In the genomic region with DNA sequence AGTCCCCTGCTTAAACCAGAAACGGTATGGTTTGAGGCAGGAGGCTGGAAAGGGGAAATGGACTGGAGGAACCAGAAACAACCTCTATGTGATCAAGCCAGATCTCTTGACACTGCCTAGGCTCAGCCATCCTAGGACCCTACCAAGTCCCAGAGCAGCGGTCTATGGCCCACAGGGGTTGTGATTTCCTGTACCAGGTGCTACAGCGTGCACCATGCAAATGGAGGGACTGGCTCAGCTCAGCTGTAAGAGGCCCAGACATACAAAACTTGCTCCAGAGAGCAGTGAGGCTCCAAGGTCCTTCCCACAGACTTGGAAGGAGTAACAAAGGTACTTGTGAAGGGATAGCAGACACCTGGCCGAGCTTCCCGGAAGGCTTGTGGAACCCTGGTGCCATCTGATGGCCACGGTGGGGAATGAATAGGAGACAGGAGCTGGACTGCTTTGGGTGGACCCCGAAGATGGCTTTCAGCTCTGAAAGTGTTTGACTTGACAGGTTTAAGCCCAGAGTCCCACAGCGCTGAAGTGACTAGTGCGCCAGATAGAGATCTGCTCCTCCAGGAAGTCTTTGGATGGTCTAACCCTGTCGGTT, we compare ENCODE assay signal across 9 mouse cellular contexts.
DNase-seq lines count a peak whose midpoint lies in the region; ATAC-seq and TF ChIP-seq lines count a peak whose summit lies in the region.
"Had no signal": no experiment of that assay in that cellular context is flagged by ENCODE, and none has a peak within 500 bp of the region (broad histone marks: within the 10 kb centered on the region; RNA-seq: fewer than 3 reads in every experiment).

No protein-coding gene starts in this region.

- DNase-seq in heart, postnatal 25 days (ENCODE audit: low spot score) = no peak
- DNase-seq in brain, embryonic 14.5 days (ENCODE audit: low read depth) = peak; percentile 81
- DNase-seq in heart, postnatal 0 days (ENCODE audit: low spot score) = peak; percentile 49
- peak; percentile 58 to 67 for DNase-seq in layer of hippocampus, postnatal 10 days (ENCODE audit: low spot score in 2 of 2)
- DNase-seq in lung, postnatal 4 days = peak; percentile 26 to 29
- no peak for DNase-seq in B cell, adult 2 months

- TF ChIP-seq POLR2A in brain, embryonic 14.5 days (IDR thresholded peaks at IDR 0.05; ENCODE audit: borderline replicate concordance, extremely low read depth, insufficient read depth, insufficient read length, poor library complexity, severe bottlenecking) = no peak

- intact Hi-C loops in heart, postnatal 25 days (cut with DNase I) = loop anchor here (1.0 kb wide), 1 partner anchor 187 kb away; no protein-coding TSS in a partner anchor

- H3K27me3 ChIP-seq in heart, embryonic 11.5 days (ENCODE audit: control insufficient read depth, insufficient read depth, low read length) = no peaks in the 10 kb centered on the region
- H3K27me3 ChIP-seq in heart, postnatal 0 days (ENCODE audit: control insufficient read depth, insufficient read depth, low read length) = no peaks in the 10 kb centered on the region
- H3K27me3 ChIP-seq in stomach, embryonic 16.5 days (ENCODE audit: control insufficient read depth, insufficient read depth, low read length) = no peaks in the 10 kb centered on the region
- H3K27me3 ChIP-seq: stomach, embryonic 15.5 days had no signal

- no peak overlapping the region for H3K4me2 ChIP-seq in heart, embryonic 11.5 days
- no peak overlapping the region for H3K4me2 ChIP-seq in heart, postnatal 0 days (ENCODE audit: low read depth, low read length)
- no peak overlapping the region for H3K4me2 ChIP-seq in stomach, embryonic 16.5 days (ENCODE audit: low read depth, low read length)
- H3K4me2 ChIP-seq: stomach, embryonic 15.5 days had no signal

- no peaks in the 10 kb centered on the region for H3K9me3 ChIP-seq in heart, embryonic 11.5 days (replicated peaks; ENCODE audit: control insufficient read depth, low read length)
- no peaks in the 10 kb centered on the region for H3K9me3 ChIP-seq in heart, postnatal 0 days (replicated peaks; ENCODE audit: control insufficient read depth, low read length)
- H3K9me3 ChIP-seq in stomach, embryonic 16.5 days (replicated peaks; ENCODE audit: control insufficient read depth, low read length) = no peaks in the 10 kb centered on the region
- H3K9me3 ChIP-seq: stomach, embryonic 15.5 days had no signal

- TF ChIP-seq CTCF in brain, embryonic 14.5 days (IDR thresholded peaks at IDR 0.05; ENCODE audit: borderline replicate concordance, extremely low read depth, insufficient read depth, insufficient read length) = peak; percentile 80
- peak; percentile 76 for TF ChIP-seq CTCF in heart, postnatal 0 days (IDR thresholded peaks at IDR 0.05; ENCODE audit: low read depth)

- no peak overlapping the region for H3K4me3 ChIP-seq in heart, embryonic 11.5 days (ENCODE audit: low read depth, low read length)
- H3K4me3 ChIP-seq in heart, postnatal 0 days (ENCODE audit: low read depth, low read length) = no peak overlapping the region
- H3K4me3 ChIP-seq in stomach, embryonic 16.5 days (replicated peaks; ENCODE audit: low read length) = no peak overlapping the region
- H3K4me3 ChIP-seq: stomach, embryonic 15.5 days had no signal

- H3K9ac ChIP-seq in heart, embryonic 11.5 days (ENCODE audit: low read depth, low read length) = no peak overlapping the region
- no peak overlapping the region for H3K9ac ChIP-seq in heart, postnatal 0 days (replicated peaks; ENCODE audit: low read depth, low read length)
- 0 out of 2 replicates have a peak overlapping the region, but pooled peaks have one; percentile 5 for H3K9ac ChIP-seq in stomach, embryonic 16.5 days (ENCODE audit: low read length)
- H3K9ac ChIP-seq: stomach, embryonic 15.5 days had no signal

- H3K27ac ChIP-seq in heart, embryonic 11.5 days (ENCODE audit: low read depth, low read length) = no peak overlapping the region
- H3K27ac ChIP-seq in heart, postnatal 0 days (ENCODE audit: low read depth) = no peak overlapping the region
- no peak overlapping the region for H3K27ac ChIP-seq in stomach, embryonic 16.5 days (ENCODE audit: low read length)
- H3K27ac ChIP-seq: stomach, embryonic 15.5 days had no signal

- H3K36me3 ChIP-seq in heart, embryonic 11.5 days (ENCODE audit: control insufficient read depth, insufficient read depth, low read length) = no peaks in the 10 kb centered on the region
- no peaks in the 10 kb centered on the region for H3K36me3 ChIP-seq in heart, postnatal 0 days (replicated peaks; ENCODE audit: control insufficient read depth, insufficient read depth, low read length)
- H3K36me3 ChIP-seq in stomach, embryonic 16.5 days (ENCODE audit: control insufficient read depth, insufficient read depth, low read length) = no peaks in the 10 kb centered on the region
- H3K36me3 ChIP-seq: stomach, embryonic 15.5 days had no signal

- ATAC-seq in heart, embryonic 11.5 days (replicated peaks; ENCODE audit: insufficient number of reproducible peaks, low FRiP score, low TSS enrichment) = 0 out of 2 replicates have a peak, but pooled peaks have one; percentile 26
- peak; percentile 51; the same call in 1 of the 2 replicates for ATAC-seq in heart, postnatal 0 days (ENCODE audit: insufficient read depth, low read depth)
- ATAC-seq in stomach, embryonic 16.5 days (ENCODE audit: insufficient read depth, low FRiP score) = no peak; the same call in 1 of the 2 replicates

- WGBS in heart, embryonic 11.5 days (ENCODE audit: insufficient replicate concordance) = 44% methylated on average over 10 of the region's 10 CpGs
- WGBS in heart, postnatal 0 days = 46% methylated on average over 10 of the region's 10 CpGs
- 42% methylated on average over 10 of the region's 10 CpGs for WGBS in stomach, embryonic 16.5 days

- no peaks in the 10 kb centered on the region for H3K4me1 ChIP-seq in heart, embryonic 11.5 days (ENCODE audit: control insufficient read depth, insufficient read depth, low read length)
- no peaks in the 10 kb centered on the region for H3K4me1 ChIP-seq in heart, postnatal 0 days (ENCODE audit: control insufficient read depth, insufficient read depth)
- no peaks in the 10 kb centered on the region for H3K4me1 ChIP-seq in stomach, embryonic 16.5 days (ENCODE audit: control insufficient read depth, insufficient read depth, low read length)
- H3K4me1 ChIP-seq: stomach, embryonic 15.5 days had no signal

- no peak for TF ChIP-seq EP300 in heart, postnatal 0 days (IDR thresholded peaks at IDR 0.05; ENCODE audit: low read depth)

Comparison
In these comparisons a context has a peak if more than half of its experiments do, and no peak if none do; other contexts are left out.
1. DNase-seq: peak in brain, embryonic 14.5 days (single experiment), heart, postnatal 0 days (single experiment), layer of hippocampus, postnatal 10 days (2 of 2) and lung, postnatal 4 days (2 of 2); none in heart, postnatal 25 days (single experiment) and B cell, adult 2 months (0 of 2).